Mouse (Mus musculus): Measurements from ENCODE around the gene Babam2. TPM values are rescaled to one million over a fixed set of nuclear protein-coding genes. Genes with fewer than 3 reads are reported as not detected.
"Not testable (repeated sequence)": the region's sequence is repeated elsewhere in the genome, so short reads cannot be mapped to it uniquely, and the experiment has no call there.

Babam2 gene
- total RNA-seq, 2 experiments from 2014 or later, result 41.3 to 44.5 TPM

- intact Hi-C loops (cut with DNase I), result no loop called here
- no peak for DNase-seq (ENCODE audit: low spot score in 2 of 2)
Observed at GRCm38 (mm10) chr5:31956336-31956735, 258.9 kb downstream of the Babam2 start.

GRCm38 (mm10) chr5:31959886-31960285 lies 262.4 kb downstream of the Babam2 start:
- no peak for DNase-seq (ENCODE audit: low spot score in 2 of 2)
- intact Hi-C loops (cut with DNase I), result no loop called here

GRCm38 (mm10) chr5:31961423-31961822 lies 263.9 kb downstream of the Babam2 start:
- intact Hi-C loops (cut with DNase I), result no loop called here
- no peak for DNase-seq (ENCODE audit: low spot score in 2 of 2)

- no peak for DNase-seq (ENCODE audit: low spot score in 2 of 2)
- intact Hi-C loops (cut with DNase I), result no loop called here
Observed at GRCm38 (mm10) chr5:31962346-31962745, 264.9 kb downstream of the Babam2 start.

- intact Hi-C loops (cut with DNase I), result no loop called here
- no peak for DNase-seq (ENCODE audit: low spot score in 2 of 2)
Observed at GRCm38 (mm10) chr5:31963352-31963751, 265.9 kb downstream of the Babam2 start.

GRCm38 (mm10) chr5:31963851-31964250 lies 266.4 kb downstream of the Babam2 start:
- intact Hi-C loops (cut with DNase I), result no loop called here

GRCm38 (mm10) chr5:31966741-31967140 lies 269.3 kb downstream of the Babam2 start:
- DNase-seq (ENCODE audit: low spot score in 2 of 2), result no peak
- intact Hi-C loops (cut with DNase I), result no loop called here

More at GRCm38 (mm10) chr5:31963851-31964250, 266.4 kb downstream of the Babam2 start:
- no peak for DNase-seq (ENCODE audit: low spot score in 2 of 2)

- no peak for DNase-seq (ENCODE audit: low spot score in 2 of 2)
- intact Hi-C loops (cut with DNase I), result no loop called here
Observed at GRCm38 (mm10) chr5:31967526-31967925, 270.0 kb downstream of the Babam2 start.

- no peak for DNase-seq (ENCODE audit: low spot score in 2 of 2)
- intact Hi-C loops (cut with DNase I), result no loop called here
Observed at GRCm38 (mm10) chr5:31968046-31968506, 270.6 kb downstream of the Babam2 start.

GRCm38 (mm10) chr5:31972416-31972815 lies 274.9 kb downstream of the Babam2 start:
- intact Hi-C loops (cut with DNase I); DNase-seq (ENCODE audit: low spot score in 2 of 2): not testable (repeated sequence)

GRCm38 (mm10) chr5:31974614-31975168 lies 277.2 kb downstream of the Babam2 start:
- intact Hi-C loops (cut with DNase I), result no loop called here

GRCm38 (mm10) chr5:31982061-31982460 lies 284.6 kb downstream of the Babam2 start:
- intact Hi-C loops (cut with DNase I), result loop anchor here (5.0 kb wide), 1 partner anchor 155 kb away; the partner anchor contains the start of gene Fosl2
- no peak for DNase-seq (ENCODE audit: low spot score in 2 of 2)

More at GRCm38 (mm10) chr5:31974614-31975168, 277.2 kb downstream of the Babam2 start:
- no peak for DNase-seq (ENCODE audit: low spot score in 2 of 2)

GRCm38 (mm10) chr5:31983161-31983560 lies 285.7 kb downstream of the Babam2 start:
- intact Hi-C loops (cut with DNase I), result loop anchor here (5.0 kb wide), 1 partner anchor 154 kb away; the partner anchor contains the start of gene Fosl2
- DNase-seq (ENCODE audit: low spot score in 2 of 2), result no peak

- no peak for DNase-seq (ENCODE audit: low spot score in 2 of 2)
- intact Hi-C loops (cut with DNase I), result loop anchor here (5.0 kb wide), 1 partner anchor 153 kb away; the partner anchor contains the start of gene Fosl2
Observed at GRCm38 (mm10) chr5:31983817-31984368, 286.4 kb downstream of the Babam2 start.

GRCm38 (mm10) chr5:31984369-31984961 lies 287.0 kb downstream of the Babam2 start:
- peak; percentile 44 to 55 for DNase-seq (ENCODE audit: low spot score in 2 of 2)
- intact Hi-C loops (cut with DNase I), result loop anchor here (5.0 kb wide), 1 partner anchor 153 kb away; the partner anchor contains the start of gene Fosl2

- DNase-seq (ENCODE audit: low spot score in 2 of 2), result no peak
- intact Hi-C loops (cut with DNase I), result no loop called here
Observed at GRCm38 (mm10) chr5:31985021-31985420, 287.5 kb downstream of the Babam2 start.

GRCm38 (mm10) chr5:31987541-31988307 lies 290.2 kb downstream of the Babam2 start:
- intact Hi-C loops (cut with DNase I), result no loop called here
- DNase-seq (ENCODE audit: low spot score in 2 of 2), result no peak

- intact Hi-C loops (cut with DNase I), result no loop called here
- no peak for DNase-seq (ENCODE audit: low spot score in 2 of 2)
Observed at GRCm38 (mm10) chr5:31997189-31997954, 299.9 kb downstream of the Babam2 start.

- intact Hi-C loops (cut with DNase I), result no loop called here
- DNase-seq (ENCODE audit: low spot score in 2 of 2), result no peak
Observed at GRCm38 (mm10) chr5:31998806-31999205, 301.3 kb downstream of the Babam2 start.
